Mouse (Mus musculus): ENCODE results near the gene Cpz.

- TF ChIP-seq POLR2A (IDR thresholded peaks at IDR 0.05; ENCODE audit: insufficient read depth, low read length) (no peak), CTCF (IDR thresholded peaks at IDR 0.05; ENCODE audit: low read depth, low read length) (no peak), EP300 (IDR thresholded peaks at IDR 0.05; ENCODE audit: insufficient read depth, low read depth, low read length) (no peak)
These were observed 63.4 kb downstream of the Cpz start for GRCm38 (mm10) chr5:35462081-35462480.
